Mouse (Mus musculus) stomach, embryonic 15.5 days (tissue): ENCODE results near the gene Cpsf7. TPM values are rescaled to one million over a fixed set of nuclear protein-coding genes. Genes with fewer than 3 reads are reported as not detected.

Experiments used
- ATAC-seq: fragments of 200-750 bp; cut with Nextera tagmentation; 2 replicates; pipeline ENCODE4 v1.8.0; 2017; ENCODE audit warnings: low read depth, moderate number of reproducible peaks, moderate TSS enrichment; ENCODE audit not compliant: insufficient read depth, low FRiP score
- H3K27ac ChIP-seq: fragments of 300-500 bp; sonication (generic); 2 replicates; pipeline ENCODE4 v1.5.1; 2015; ENCODE audit warnings: mild to moderate bottlenecking, inconsistent platforms
- H3K27me3 ChIP-seq: fragments of 300-500 bp; sonication (generic); replicated peaks from 2 replicates; pipeline ENCODE4 v1.6.1; 2015; ENCODE audit warnings: inconsistent platforms
- H3K36me3 ChIP-seq: fragments of 300-500 bp; sonication (generic); 2 replicates; pipeline ENCODE4 v1.6.1; 2015; ENCODE audit warnings: inconsistent platforms
- H3K4me1 ChIP-seq: fragments of 300-500 bp; sonication (generic); 2 replicates; pipeline ENCODE4 v1.6.1; 2015; ENCODE audit warnings: inconsistent platforms
- H3K4me2 ChIP-seq: fragments of 300-500 bp; sonication (generic); 2 replicates; pipeline ENCODE4 v1.6.1; 2015; ENCODE audit warnings: mild to moderate bottlenecking, inconsistent platforms
- H3K4me3 ChIP-seq: fragments of 300-500 bp; sonication (generic); replicated peaks from 2 replicates; pipeline ENCODE4 v1.5.1; 2015; ENCODE audit warnings: inconsistent platforms
- H3K9ac ChIP-seq: fragments of 300-500 bp; sonication (generic); 2 replicates; pipeline ENCODE4 v1.6.1; 2015; ENCODE audit warnings: inconsistent platforms
- H3K9me3 ChIP-seq: fragments of 300-500 bp; sonication (generic); 2 replicates; pipeline ENCODE4 v1.6.1; 2016; ENCODE audit warnings: inconsistent platforms
- WGBS: fragments of 180-500 bp; shearing (Covaris S2); methylation state at CpG from one replicate; pipeline ENCODE4 v1.1.7; 2015; 5-methylcytosine and 5-hydroxymethylcytosine counted together
- polyA plus RNA-seq: library from polyadenylated mRNA; unstranded; fragments of >200 nt; fragmentation: Nextera tagmentation; extraction: Ambion mirVana; gene quantifications from 2 replicates; pipeline ENCODE4 v1.2.1, GENCODE M21; 2015

Cpsf7 gene
- polyA plus RNA-seq, 1 experiment from 2014 or later = 30.8 TPM

DNA sequence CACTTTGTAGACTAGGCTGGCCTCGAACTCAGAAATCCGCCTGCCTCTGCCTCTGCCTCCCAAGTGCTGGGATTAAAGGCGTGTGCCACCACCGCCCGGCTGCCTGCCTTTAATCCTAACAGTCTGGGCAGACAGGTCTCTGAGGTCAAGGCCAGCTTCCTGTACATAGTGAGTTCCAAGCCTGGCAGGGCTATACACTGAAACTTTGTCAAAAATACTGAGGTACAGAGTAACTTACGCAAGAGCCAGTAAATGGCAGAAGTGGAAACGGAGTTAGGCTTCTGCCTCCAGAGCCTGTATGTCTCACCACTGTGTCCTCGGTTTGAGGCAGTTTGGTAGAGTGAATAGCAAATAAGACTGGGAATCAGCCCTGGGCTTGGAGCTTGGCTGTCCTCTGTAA is 62.2 kb downstream of the Cpsf7 start:
- Histone ChIP-seq H3K9me3 (no peaks in the 10 kb centered on the region), H3K4me2 (no peak overlapping the region), H3K27ac (no peak overlapping the region), H3K36me3 (peaks cover 3% of the 10 kb centered on the region; the same call in 1 of the 2 replicates), H3K4me3 (no peak overlapping the region), H3K9ac (no peak overlapping the region), H3K4me1 (no peaks in the 10 kb centered on the region), H3K27me3 (no peaks in the 10 kb centered on the region)
- ATAC-seq = no peak
- WGBS = 79% methylated on average over 8 of the region's 8 CpGs

DNA sequence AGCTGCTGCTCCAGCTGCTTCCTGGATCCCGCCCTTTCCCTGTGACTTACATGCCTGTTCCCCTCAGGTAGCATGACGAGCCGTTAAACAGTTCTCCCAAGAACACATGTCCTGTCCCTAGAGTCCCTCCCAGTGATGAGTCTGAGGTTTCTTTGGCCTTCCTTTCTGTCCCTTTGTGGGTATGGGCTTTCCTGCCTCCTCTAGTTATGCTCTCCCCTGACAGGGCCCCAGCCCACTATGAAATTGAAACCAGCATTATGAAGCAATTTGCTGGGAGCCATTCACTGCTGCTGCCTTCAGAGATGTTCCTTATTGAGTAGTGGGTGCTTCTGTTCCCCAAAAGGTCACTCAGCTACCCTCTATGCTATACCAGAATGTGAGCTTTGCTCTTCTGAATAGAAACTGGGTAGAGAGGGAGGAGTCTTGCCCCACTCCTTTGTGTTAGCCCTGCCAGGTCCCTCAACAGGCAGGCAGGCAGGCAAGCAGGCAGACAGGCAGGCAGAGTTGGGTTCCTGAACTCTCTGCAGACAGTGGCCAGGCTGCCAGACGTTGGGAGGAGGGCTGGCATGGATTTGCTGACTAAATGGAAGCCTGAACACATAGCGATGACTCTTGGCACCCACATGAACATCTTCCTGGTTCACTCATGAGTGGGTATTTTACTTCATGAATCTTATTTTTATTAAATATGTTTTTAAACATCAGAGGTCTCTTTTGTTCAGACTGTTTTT is 64.2 kb downstream of the Cpsf7 start:
- Histone ChIP-seq H3K27ac (no peak overlapping the region), H3K36me3 (peaks cover 3% of the 10 kb centered on the region; the same call in 1 of the 2 replicates), H3K27me3 (no peaks in the 10 kb centered on the region), H3K4me2 (no peak overlapping the region), H3K9me3 (no peaks in the 10 kb centered on the region), H3K4me3 (no peak overlapping the region), H3K9ac (no peak overlapping the region), H3K4me1 (no peaks in the 10 kb centered on the region)
- ATAC-seq = no peak
- WGBS = 68% methylated on average over 5 of the region's 5 CpGs

DNA sequence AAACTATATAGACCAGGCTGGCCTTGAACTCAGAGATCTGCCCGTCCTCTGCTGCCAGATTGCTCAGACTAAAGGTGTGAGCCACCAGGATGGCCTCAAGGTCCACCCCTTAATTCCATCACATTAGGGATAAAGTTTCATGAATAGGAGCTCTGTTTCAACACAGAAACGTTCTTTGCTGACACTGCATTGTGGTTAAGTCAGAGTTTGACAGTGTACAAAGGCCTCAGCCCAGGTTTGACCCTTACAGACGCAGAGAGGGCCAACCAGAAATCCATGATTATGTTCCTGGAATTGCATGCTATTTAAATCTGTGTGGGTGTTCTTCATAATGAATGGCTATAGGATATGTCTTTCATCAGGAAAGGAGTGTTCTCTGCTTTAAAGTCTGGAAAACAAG is 65.2 kb downstream of the Cpsf7 start:
- ATAC-seq = no peak
- no peak overlapping the region for H3K4me3 ChIP-seq
- H3K27ac ChIP-seq = no peak overlapping the region
- no peaks in the 10 kb centered on the region for H3K27me3 ChIP-seq
- no peak overlapping the region for H3K4me2 ChIP-seq
- WGBS = 60% methylated on average over 3 of the region's 3 CpGs
- H3K4me1 ChIP-seq = no peaks in the 10 kb centered on the region
- peaks cover 3% of the 10 kb centered on the region; the same call in 1 of the 2 replicates for H3K36me3 ChIP-seq
- no peaks in the 10 kb centered on the region for H3K9me3 ChIP-seq
- no peak overlapping the region for H3K9ac ChIP-seq

DNA sequence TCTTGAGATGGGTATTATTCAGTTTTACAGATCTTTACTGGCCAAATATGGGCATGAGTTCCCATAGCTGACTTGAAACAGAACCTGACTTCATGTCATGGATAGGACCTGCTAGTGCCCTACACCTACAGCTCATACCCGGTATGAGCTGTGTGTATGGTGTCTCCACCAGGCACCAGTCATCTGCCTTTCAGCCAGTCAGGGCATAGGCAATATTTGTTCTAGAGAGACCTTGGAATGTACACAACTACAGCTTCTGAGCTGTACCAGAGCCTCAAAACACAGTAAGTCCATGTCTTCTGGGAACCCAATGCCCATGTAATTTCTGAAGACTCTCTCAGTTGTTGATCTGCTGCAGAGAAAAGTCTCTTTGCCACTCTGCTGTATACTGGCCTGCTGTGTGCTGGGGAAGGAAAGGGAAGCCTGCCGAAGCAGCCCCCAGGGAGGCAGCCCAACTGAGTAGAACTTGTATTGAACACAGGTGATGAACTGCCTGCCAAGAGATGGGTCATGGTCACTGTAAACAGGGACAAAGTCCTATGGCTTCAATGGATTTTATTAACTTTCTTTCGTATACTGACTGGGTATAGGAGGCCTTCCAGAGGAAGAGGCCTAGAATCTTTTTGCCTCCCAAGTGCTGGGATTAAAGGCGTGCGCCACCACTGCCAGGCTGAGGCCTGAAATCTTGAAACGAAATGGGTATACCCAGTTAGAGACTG is 66.8 kb downstream of the Cpsf7 start:
- Histone ChIP-seq H3K36me3 (peaks cover 3% of the 10 kb centered on the region; the same call in 1 of the 2 replicates), H3K4me1 (no peaks in the 10 kb centered on the region)
- WGBS = 91% methylated on average over 6 of the region's 6 CpGs

More for the DNA sequence above, 66.8 kb downstream of the Cpsf7 start:
- Histone ChIP-seq H3K27ac (no peak overlapping the region), H3K4me3 (no peak overlapping the region), H3K27me3 (no peaks in the 10 kb centered on the region), H3K4me2 (no peak overlapping the region), H3K9me3 (no peaks in the 10 kb centered on the region), H3K9ac (no peak overlapping the region)
- no peak for ATAC-seq

Other genes starting within 250 kb of the Cpsf7 start
- 3.3 and 3.7 TPM in 2 replicates for gene Dagla, start 220.4 kb upstream of the Cpsf7 start, polyA plus RNA-seq
- gene Syt7, start 136.2 kb upstream of the Cpsf7 start, polyA plus RNA-seq = 2.6 and 3.3 TPM in 2 replicates
- 0.57 and 0.91 TPM in 2 replicates for gene Lrrc10b, start 67.8 kb upstream of the Cpsf7 start, polyA plus RNA-seq
- 0.19 and 0.22 TPM in 2 replicates for gene Ppp1r32, start 42.3 kb upstream of the Cpsf7 start, polyA plus RNA-seq
- 52.4 and 55.3 TPM in 2 replicates for gene Sdhaf2, start 876 bp downstream of the Cpsf7 start, polyA plus RNA-seq
- gene Tmem216, start 31.0 kb downstream of the Cpsf7 start, polyA plus RNA-seq = 36.0 and 36.6 TPM in 2 replicates
- gene Cyb561a3, start 51.9 kb downstream of the Cpsf7 start, polyA plus RNA-seq = 18.9 and 19.6 TPM in 2 replicates
- gene Tmem138, start 52.1 kb downstream of the Cpsf7 start, polyA plus RNA-seq = 28.4 and 29.4 TPM in 2 replicates
- gene Ddb1, start 80.1 kb downstream of the Cpsf7 start, polyA plus RNA-seq = 301 and 305 TPM in 2 replicates
- gene Tkfc, start 80.4 kb downstream of the Cpsf7 start, polyA plus RNA-seq = 20.3 and 21.8 TPM in 2 replicates
- 2.3 and 3.2 TPM in 2 replicates for gene Vwce, start 108.9 kb downstream of the Cpsf7 start, polyA plus RNA-seq
- 28.0 and 59.2 TPM in 2 replicates for gene Pga5, start 152.8 kb downstream of the Cpsf7 start, polyA plus RNA-seq
- gene Vps37c, start 163.5 kb downstream of the Cpsf7 start, polyA plus RNA-seq = 34.0 and 40.2 TPM in 2 replicates
- gene Cd5, start 213.7 kb downstream of the Cpsf7 start, polyA plus RNA-seq = 0.85 and 1.9 TPM in 2 replicates